Mouse (Mus musculus) liver, postnatal 0 days (tissue): ENCODE measurements at regions not wholly inside any gene's neighbourhood (a gene's known extent, or its start where the extent isn't known, plus 50 kb on each side); places are given as distances from the start of the nearest gene placed in this dataset.

Experiments
- ATAC-seq: fragments of 200-750 bp; cut with Nextera tagmentation; 2 replicates; pipeline ENCODE4 v1.8.0; 2017; ENCODE audit warnings: mild to moderate bottlenecking, moderate library complexity
- DNase-seq: peaks from one replicate; pipeline ENCODE4 v3.0.0-alpha.2; 2016
- H3K27ac ChIP-seq: fragments of 300-500 bp; sonication (generic); 2 replicates; pipeline ENCODE4 v1.5.1; 2014; ENCODE audit warnings: antibody characterized with exemption, moderate library complexity, mild to moderate bottlenecking, low read depth
- H3K27me3 ChIP-seq: fragments of 300-500 bp; sonication (generic); 2 replicates; pipeline ENCODE4 v1.6.1; 2014; ENCODE audit warnings: low read length, control low read depth, mixed read lengths; ENCODE audit not compliant: insufficient read depth
- H3K36me3 ChIP-seq: fragments of 300-500 bp; sonication (generic); replicated peaks from 2 replicates; pipeline ENCODE4 v1.6.1; 2014; ENCODE audit warnings: mild to moderate bottlenecking, control low read depth, low read length, moderate library complexity, mixed read lengths; ENCODE audit not compliant: insufficient read depth
- H3K4me1 ChIP-seq: fragments of 300-500 bp; sonication (generic); 2 replicates; pipeline ENCODE4 v1.6.1; 2014; ENCODE audit warnings: antibody characterized with exemption, mild to moderate bottlenecking, control low read depth; ENCODE audit not compliant: insufficient read depth
- H3K4me2 ChIP-seq: fragments of 300-500 bp; sonication (generic); 2 replicates; pipeline ENCODE4 v1.6.1; 2014; ENCODE audit warnings: low read depth, mild to moderate bottlenecking, low read length, moderate library complexity, mixed read lengths
- H3K4me3 ChIP-seq: fragments of 300-500 bp; sonication (generic); 2 replicates; pipeline ENCODE4 v1.5.1; 2014; ENCODE audit warnings: low read depth, low read length
- H3K9ac ChIP-seq: fragments of 300-500 bp; sonication (generic); replicated peaks from 2 replicates; pipeline ENCODE4 v1.6.1; 2014; ENCODE audit warnings: mild to moderate bottlenecking, moderate library complexity
- H3K9me3 ChIP-seq: fragments of 300-500 bp; sonication (generic); 2 replicates; pipeline ENCODE4 v1.6.1; 2016; ENCODE audit warnings: mild to moderate bottlenecking, control low read depth, low read length, mixed read lengths
- CTCF ChIP-seq: sonication (generic); IDR thresholded peaks from 2 replicates; pipeline ENCODE4 v1.5.1; 2016; ENCODE audit warnings: antibody characterized with exemption, low read depth
- EP300 ChIP-seq: IDR thresholded peaks from 2 replicates; pipeline ENCODE4 v1.6.1; 2016; ENCODE audit warnings: antibody characterized with exemption, low read depth, mild to moderate bottlenecking
- WGBS: fragments of 180-500 bp; shearing (Covaris S2); extraction: QIAGEN DNeasy Blood & Tissue Kit; methylation state at CpG from one replicate; pipeline ENCODE4 v1.1.7; 2014; ENCODE audit not compliant: insufficient replicate concordance; 5-methylcytosine and 5-hydroxymethylcytosine counted together

DNA sequence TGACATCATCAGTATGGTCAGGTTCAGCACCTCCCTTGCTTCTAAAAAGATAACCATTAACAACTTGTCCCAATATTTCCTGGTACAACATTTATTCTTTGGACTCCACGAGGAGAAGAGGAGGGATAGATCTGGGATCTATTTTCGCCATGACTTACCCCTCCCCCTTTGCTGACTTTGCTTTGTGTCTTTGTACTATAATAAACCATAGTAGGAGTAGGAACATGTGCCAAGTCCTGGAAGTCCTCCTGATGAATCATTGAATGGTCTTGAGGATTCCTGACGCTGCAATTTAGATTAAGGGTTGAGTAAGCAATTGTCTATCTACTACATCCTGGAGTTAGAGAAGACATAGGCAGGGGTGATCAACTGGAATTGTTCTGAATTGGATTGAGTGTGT is 71.2 kb downstream of the Rbm11 start:
- no peak overlapping the region for H3K27ac ChIP-seq
- H3K9me3 ChIP-seq = no peaks in the 10 kb centered on the region
- H3K4me3 ChIP-seq = no peak overlapping the region
- H3K27me3 ChIP-seq = no peaks in the 10 kb centered on the region
- H3K4me1 ChIP-seq = no peaks in the 10 kb centered on the region
- no peaks in the 10 kb centered on the region for H3K36me3 ChIP-seq
- DNase-seq = no peak
- TF ChIP-seq EP300 = no peak
- no peak for TF ChIP-seq CTCF
- no peak overlapping the region for H3K9ac ChIP-seq
- WGBS = 66% methylated on average over 3 of the region's 3 CpGs
- no peak overlapping the region for H3K4me2 ChIP-seq
- no peak for ATAC-seq

- no peaks in the 10 kb centered on the region for H3K27me3 ChIP-seq
- H3K36me3 ChIP-seq = no peaks in the 10 kb centered on the region
- DNase-seq (no peak), ATAC-seq (no peak)
- no peak overlapping the region for H3K4me3 ChIP-seq
- no peak overlapping the region for H3K4me2 ChIP-seq
- H3K9ac ChIP-seq = no peak overlapping the region
- no peaks in the 10 kb centered on the region for H3K4me1 ChIP-seq
- no peak overlapping the region for H3K27ac ChIP-seq
- WGBS = 81% methylated on average over 2 of the region's 2 CpGs
- TF ChIP-seq EP300 (no peak), CTCF (no peak)
- H3K9me3 ChIP-seq = no peaks in the 10 kb centered on the region
Observed at GRCm38 (mm10) chr16:75667589-75667988, 74.9 kb downstream of the Rbm11 start.

GRCm38 (mm10) chr16:75672112-75672511 is 79.5 kb downstream of the Rbm11 start:
- TF ChIP-seq CTCF = no peak
- TF ChIP-seq EP300 = no peak
- H3K4me1 ChIP-seq = no peaks in the 10 kb centered on the region
- no peak overlapping the region for H3K4me2 ChIP-seq
- no peak for DNase-seq
- H3K27ac ChIP-seq = no peak overlapping the region
- H3K9me3 ChIP-seq = no peaks in the 10 kb centered on the region
- WGBS = 63% methylated on average over 1 of the region's 1 CpGs
- no peaks in the 10 kb centered on the region for H3K27me3 ChIP-seq
- no peak for ATAC-seq
- H3K9ac ChIP-seq = no peak overlapping the region
- no peaks in the 10 kb centered on the region for H3K36me3 ChIP-seq
- no peak overlapping the region for H3K4me3 ChIP-seq

GRCm38 (mm10) chr16:75675871-75676270 is 83.2 kb downstream of the Rbm11 start:
- H3K9me3 ChIP-seq = no peaks in the 10 kb centered on the region
- H3K4me3 ChIP-seq = no peak overlapping the region
- 51% methylated on average over 2 of the region's 2 CpGs for WGBS
- no peak overlapping the region for H3K27ac ChIP-seq
- peak; percentile 74 for TF ChIP-seq CTCF
- TF ChIP-seq EP300 = no peak
- DNase-seq = no peak
- H3K36me3 ChIP-seq = no peaks in the 10 kb centered on the region
- H3K27me3 ChIP-seq = no peaks in the 10 kb centered on the region
- no peaks in the 10 kb centered on the region for H3K4me1 ChIP-seq
- no peak overlapping the region for H3K4me2 ChIP-seq
- H3K9ac ChIP-seq = no peak overlapping the region
- no peak for ATAC-seq

- H3K4me2 ChIP-seq = no peak overlapping the region
- WGBS = 53% methylated on average over 1 of the region's 1 CpGs
- ATAC-seq = no peak
Observed at GRCm38 (mm10) chr16:75677180-75677579, 84.5 kb downstream of the Rbm11 start.

More at GRCm38 (mm10) chr16:75677180-75677579, 84.5 kb downstream of the Rbm11 start:
- H3K27me3 ChIP-seq = no peaks in the 10 kb centered on the region
- DNase-seq = no peak
- no peak for TF ChIP-seq EP300
- TF ChIP-seq CTCF = no peak
- no peaks in the 10 kb centered on the region for H3K9me3 ChIP-seq
- H3K4me3 ChIP-seq = no peak overlapping the region
- H3K4me1 ChIP-seq = no peaks in the 10 kb centered on the region
- no peak overlapping the region for H3K9ac ChIP-seq
- H3K36me3 ChIP-seq = no peaks in the 10 kb centered on the region
- H3K27ac ChIP-seq = no peak overlapping the region
